Mouse (Mus musculus): Measurements from ENCODE around the gene Ctbp2. TPM values are rescaled to one million over a fixed set of nuclear protein-coding genes. Genes with fewer than 3 reads are reported as not detected.

The Ctbp2 gene
- total RNA-seq, 1 experiment, result 241 TPM

DNA sequence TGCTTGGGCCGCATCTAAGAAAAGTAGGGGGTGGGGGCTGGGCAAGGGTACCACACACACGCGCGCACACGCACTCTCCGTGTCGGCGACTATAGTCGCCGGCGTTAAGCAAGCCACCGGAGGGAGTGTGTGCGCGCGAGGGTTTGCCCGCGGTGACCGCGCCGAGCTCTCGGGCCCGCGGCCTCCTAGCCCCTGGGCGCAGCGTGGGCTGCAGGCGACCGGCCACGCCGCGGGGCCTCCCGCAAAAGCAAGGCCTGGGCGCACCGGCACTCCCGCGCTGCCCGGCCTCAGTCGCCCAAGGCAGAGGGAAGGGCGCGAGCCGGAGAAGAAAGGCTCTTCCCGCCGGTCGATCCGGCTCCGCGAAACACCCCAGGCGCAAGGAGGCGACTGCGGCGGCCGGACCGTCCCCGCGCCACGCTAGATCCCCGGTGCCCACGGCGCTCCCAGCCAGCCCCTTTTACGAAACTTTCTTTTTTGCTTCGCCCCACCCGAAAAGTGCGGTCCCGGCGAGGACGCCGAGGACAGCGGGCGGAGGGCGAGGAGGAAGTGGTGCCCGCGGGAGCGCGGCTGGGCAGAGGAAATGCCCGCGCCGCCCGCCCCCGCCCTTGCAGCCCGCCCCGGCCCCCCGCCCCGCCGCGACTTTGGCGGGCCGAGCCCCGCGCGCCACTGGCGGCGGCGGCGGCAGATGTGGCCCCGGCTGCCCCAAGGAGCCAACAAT lies 2.3 kb downstream of the Ctbp2 start:
- H3K27ac ChIP-seq (ENCODE audit: insufficient read depth, low read depth, low read length, poor library complexity, severe bottlenecking), result peak overlapping the region; percentile 98
- no peak for DNase-seq (ENCODE audit: low read depth, low spot score)
- peak overlapping the region; percentile 98 for H3K9ac ChIP-seq (ENCODE audit: insufficient read depth, low read depth, low read length, poor library complexity, severe bottlenecking)
- TF ChIP-seq ZC3H11A (IDR thresholded peaks at IDR 0.05; ENCODE audit: borderline replicate concordance, low read depth, low read length), result no peak
- no peak for TF ChIP-seq HCFC1 (IDR thresholded peaks at IDR 0.05; ENCODE audit: borderline replicate concordance, insufficient read depth, low read length)
- TF ChIP-seq ZNF384 (IDR thresholded peaks at IDR 0.05; ENCODE audit: low read depth, low read length), result no peak
- no peak for TF ChIP-seq MAFK (IDR thresholded peaks at IDR 0.05; ENCODE audit: insufficient read depth, low read depth, low read length)
- no peak for TF ChIP-seq CHD2 (IDR thresholded peaks at IDR 0.05; ENCODE audit: low read depth, low read length)
- peaks cover 9 to 17% of the 10 kb centered on the region in 2 experiments for H3K4me1 ChIP-seq (ENCODE audit: control insufficient read depth in 2 of 2, insufficient read depth in 2 of 2, low read length in 2 of 2, poor library complexity in 1 of 2)
- H3K36me3 ChIP-seq (ENCODE audit: control insufficient read depth, insufficient read depth, low read length, poor library complexity, severe bottlenecking), result peaks cover 3% of the 10 kb centered on the region; the same call in 1 of the 2 replicates
- peak overlapping the region; percentile 95 to 99 for H3K4me3 ChIP-seq (ENCODE audit: insufficient read depth in 1 of 2, low read depth in 1 of 2, low read length in 2 of 2, poor library complexity in 1 of 2, severe bottlenecking in 1 of 2)
- H3K9me3 ChIP-seq (ENCODE audit: control insufficient read depth, insufficient read depth, low read depth, low read length), result no peaks in the 10 kb centered on the region
- in situ Hi-C loops (cut with MboI; ENCODE audit: low sequenced_read_pairs in 2 of 2, unreplicated experiment in 2 of 2), result no loop called here

DNA sequence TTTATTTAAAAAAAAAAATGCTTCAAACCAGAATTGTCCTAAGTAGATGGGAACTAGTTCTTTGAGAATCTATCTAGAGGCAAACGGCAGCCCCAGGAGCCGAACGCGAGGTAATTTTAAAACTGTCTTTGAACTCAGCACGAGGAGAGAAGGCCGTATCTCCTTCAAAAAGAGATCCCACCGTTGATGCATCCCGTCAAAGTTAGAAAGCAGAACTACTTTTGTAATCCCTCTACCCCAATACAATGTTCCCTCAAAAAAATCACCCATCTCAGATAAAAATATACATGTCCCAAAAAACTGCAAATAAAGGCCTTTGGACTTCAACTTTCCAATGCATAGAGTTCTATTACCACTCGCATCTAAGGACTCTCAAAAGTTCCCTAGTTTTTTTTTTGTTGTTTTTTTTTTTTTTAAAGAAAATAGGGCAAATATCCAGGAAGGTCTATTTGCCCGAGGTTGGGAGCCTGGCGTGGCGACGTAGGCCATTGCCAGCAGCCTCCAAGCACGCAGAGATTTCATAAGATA lies 3.0 kb downstream of the Ctbp2 start:
- H3K27ac ChIP-seq (ENCODE audit: insufficient read depth, low read depth, low read length, poor library complexity, severe bottlenecking), result peak overlapping the region; percentile 98
- peaks cover 9 to 20% of the 10 kb centered on the region in 2 experiments for H3K4me1 ChIP-seq (ENCODE audit: control insufficient read depth in 2 of 2, insufficient read depth in 2 of 2, low read length in 2 of 2, poor library complexity in 1 of 2)
- H3K36me3 ChIP-seq (ENCODE audit: control insufficient read depth, insufficient read depth, low read length, poor library complexity, severe bottlenecking), result peaks cover 3% of the 10 kb centered on the region; the same call in 1 of the 2 replicates
- in situ Hi-C loops (cut with MboI; ENCODE audit: low sequenced_read_pairs in 2 of 2, unreplicated experiment in 2 of 2), result no loop called here
- DNase-seq (ENCODE audit: low read depth, low spot score), result no peak
- peak overlapping the region; percentile 95 to 99 for H3K4me3 ChIP-seq (ENCODE audit: insufficient read depth in 1 of 2, low read depth in 1 of 2, low read length in 2 of 2, poor library complexity in 1 of 2, severe bottlenecking in 1 of 2)
- H3K9ac ChIP-seq (ENCODE audit: insufficient read depth, low read depth, low read length, poor library complexity, severe bottlenecking), result peak overlapping the region; percentile 98
- H3K9me3 ChIP-seq (ENCODE audit: control insufficient read depth, insufficient read depth, low read depth, low read length), result no peaks in the 10 kb centered on the region
- TF ChIP-seq HCFC1 (IDR thresholded peaks at IDR 0.05; ENCODE audit: borderline replicate concordance, insufficient read depth, low read length) (no peak), MAFK (IDR thresholded peaks at IDR 0.05; ENCODE audit: insufficient read depth, low read depth, low read length) (no peak)

DNA sequence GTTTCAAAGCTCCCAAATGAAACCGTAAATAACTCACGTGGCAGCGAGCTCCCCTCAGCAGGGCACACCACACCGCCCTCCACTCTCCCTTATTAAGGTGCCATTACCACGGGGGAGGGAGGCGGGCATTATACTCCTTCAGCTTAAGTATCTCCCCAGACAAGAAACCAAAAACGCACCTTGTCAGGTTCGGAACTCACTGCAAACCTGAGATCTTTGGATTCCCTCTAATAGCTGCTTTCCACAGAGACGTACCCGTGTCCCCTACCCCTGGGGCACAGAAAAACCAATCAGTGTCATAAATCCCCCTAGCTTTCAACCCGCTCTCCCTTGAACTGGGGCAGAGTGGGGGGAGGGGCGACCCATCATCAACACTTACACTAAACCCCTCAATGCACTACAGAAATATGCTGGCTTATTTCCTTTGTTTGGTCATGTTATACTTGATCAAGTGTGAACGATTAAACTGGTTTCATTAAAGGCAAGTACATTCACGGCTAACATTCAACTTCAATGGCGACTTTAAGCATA lies 3.9 kb downstream of the Ctbp2 start:
- no peak for DNase-seq (ENCODE audit: low read depth, low spot score)
- H3K4me1 ChIP-seq (ENCODE audit: control insufficient read depth in 2 of 2, insufficient read depth in 2 of 2, low read length in 2 of 2, poor library complexity in 1 of 2), result peaks cover 4 to 16% of the 10 kb centered on the region in 2 experiments; a peak in 2 of 4 replicates
- peak overlapping the region; percentile 76 for H3K27ac ChIP-seq (ENCODE audit: insufficient read depth, low read depth, low read length, poor library complexity, severe bottlenecking)
- H3K9me3 ChIP-seq (ENCODE audit: control insufficient read depth, insufficient read depth, low read depth, low read length), result no peaks in the 10 kb centered on the region
- H3K9ac ChIP-seq (ENCODE audit: insufficient read depth, low read depth, low read length, poor library complexity, severe bottlenecking), result peak overlapping the region; percentile 76
- peaks cover 3% of the 10 kb centered on the region; the same call in 1 of the 2 replicates for H3K36me3 ChIP-seq (ENCODE audit: control insufficient read depth, insufficient read depth, low read length, poor library complexity, severe bottlenecking)
- TF ChIP-seq HCFC1 (IDR thresholded peaks at IDR 0.05; ENCODE audit: borderline replicate concordance, insufficient read depth, low read length) (no peak), ZC3H11A (IDR thresholded peaks at IDR 0.05; ENCODE audit: borderline replicate concordance, low read depth, low read length) (no peak), CHD2 (IDR thresholded peaks at IDR 0.05; ENCODE audit: low read depth, low read length) (no peak), MAFK (IDR thresholded peaks at IDR 0.05; ENCODE audit: insufficient read depth, low read depth, low read length) (no peak), ZNF384 (IDR thresholded peaks at IDR 0.05; ENCODE audit: low read depth, low read length) (no peak)
- H3K4me3 ChIP-seq (ENCODE audit: insufficient read depth in 1 of 2, low read depth in 1 of 2, low read length in 2 of 2, poor library complexity in 1 of 2, severe bottlenecking in 1 of 2), result peak overlapping the region; percentile 95 to 99
- in situ Hi-C loops (cut with MboI; ENCODE audit: low sequenced_read_pairs in 2 of 2, unreplicated experiment in 2 of 2), result no loop called here

DNA sequence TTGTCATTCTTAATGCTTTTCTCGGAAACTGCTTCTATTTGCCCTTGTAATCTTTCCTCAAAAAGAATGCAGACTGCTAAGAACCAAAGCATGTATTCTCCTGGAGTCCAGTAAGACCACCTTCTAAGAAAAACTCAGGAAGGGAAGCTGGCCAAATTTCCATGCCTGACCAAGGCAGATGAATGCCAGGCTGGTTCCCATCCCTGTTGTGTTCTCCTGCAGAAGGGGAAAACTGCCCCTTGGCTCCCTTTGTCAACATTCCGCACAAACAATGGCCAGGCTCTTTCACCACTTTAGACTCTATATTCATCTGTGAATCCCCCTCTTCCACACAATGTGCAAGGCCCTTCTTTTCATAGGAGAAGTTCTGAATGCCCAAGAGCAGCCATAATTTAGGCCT lies 6.3 kb downstream of the Ctbp2 start:
- H3K36me3 ChIP-seq (ENCODE audit: control insufficient read depth, insufficient read depth, low read length, poor library complexity, severe bottlenecking), result peaks cover 12% of the 10 kb centered on the region; the same call in 1 of the 2 replicates
- peaks cover 7 to 23% of the 10 kb centered on the region in 2 experiments; a peak in 3 of 4 replicates for H3K4me1 ChIP-seq (ENCODE audit: control insufficient read depth in 2 of 2, insufficient read depth in 2 of 2, low read length in 2 of 2, poor library complexity in 1 of 2)
- in situ Hi-C loops (cut with MboI; ENCODE audit: low sequenced_read_pairs in 2 of 2, unreplicated experiment in 2 of 2), result no loop called here
- TF ChIP-seq ZNF384 (IDR thresholded peaks at IDR 0.05; ENCODE audit: low read depth, low read length) (no peak), MAFK (IDR thresholded peaks at IDR 0.05; ENCODE audit: insufficient read depth, low read depth, low read length) (no peak), ZC3H11A (IDR thresholded peaks at IDR 0.05; ENCODE audit: borderline replicate concordance, low read depth, low read length) (no peak), CHD2 (IDR thresholded peaks at IDR 0.05; ENCODE audit: low read depth, low read length) (no peak), HCFC1 (IDR thresholded peaks at IDR 0.05; ENCODE audit: borderline replicate concordance, insufficient read depth, low read length) (no peak)
- H3K9ac ChIP-seq (ENCODE audit: insufficient read depth, low read depth, low read length, poor library complexity, severe bottlenecking), result peak overlapping the region; percentile 67; the same call in 1 of the 2 replicates
- DNase-seq (ENCODE audit: low read depth, low spot score), result no peak
- H3K9me3 ChIP-seq (ENCODE audit: control insufficient read depth, insufficient read depth, low read depth, low read length), result no peaks in the 10 kb centered on the region
- H3K4me3 ChIP-seq (ENCODE audit: insufficient read depth in 1 of 2, low read depth in 1 of 2, low read length in 2 of 2, poor library complexity in 1 of 2, severe bottlenecking in 1 of 2), result peak overlapping the region; percentile 14 to 52
- peak overlapping the region; percentile 99; the same call in 1 of the 2 replicates for H3K27ac ChIP-seq (ENCODE audit: insufficient read depth, low read depth, low read length, poor library complexity, severe bottlenecking)
